Mouse (Mus musculus) embryo, embryonic 11 days (tissue): ENCODE results near the gene Hydin.
"Not testable (repeated sequence)": the region's sequence is repeated elsewhere in the genome, so short reads cannot be mapped to it uniquely, and the experiment has no call there.

ENCODE experiments used
- DNase-seq: peaks from one replicate; pipeline ENCODE4 v3.0.0-alpha.2; 2015

Hydin gene

DNA sequence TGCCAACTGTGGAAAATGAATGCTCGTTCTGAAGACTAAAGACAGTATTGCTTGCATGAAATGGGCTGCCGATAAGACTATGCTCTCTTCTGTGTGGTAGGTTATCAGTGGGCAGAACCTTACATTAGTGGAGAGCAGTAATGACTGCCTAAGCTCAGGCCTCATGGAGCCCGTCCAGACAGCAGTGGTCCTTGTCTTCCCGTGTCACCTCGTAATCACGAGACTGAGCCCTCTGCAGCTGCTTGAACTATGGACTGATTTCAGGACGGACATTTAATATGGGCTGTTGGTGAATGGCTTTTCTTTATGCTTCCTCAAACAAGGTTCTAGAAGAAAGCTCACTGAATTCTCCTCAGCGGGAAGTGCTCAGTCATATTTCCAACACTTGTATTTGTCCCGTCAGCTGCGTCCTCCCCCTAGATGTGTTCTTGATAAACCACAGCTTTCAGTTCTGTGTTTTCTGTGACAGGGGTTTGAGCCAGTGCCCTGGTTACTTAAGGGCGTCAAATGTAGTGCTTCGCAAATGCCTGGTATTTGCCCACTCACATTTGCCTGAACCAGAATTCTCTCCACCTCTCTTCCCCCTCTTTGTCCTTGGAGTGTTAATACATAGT lies 73.4 kb downstream of the Hydin start:
- no peak for DNase-seq

DNA sequence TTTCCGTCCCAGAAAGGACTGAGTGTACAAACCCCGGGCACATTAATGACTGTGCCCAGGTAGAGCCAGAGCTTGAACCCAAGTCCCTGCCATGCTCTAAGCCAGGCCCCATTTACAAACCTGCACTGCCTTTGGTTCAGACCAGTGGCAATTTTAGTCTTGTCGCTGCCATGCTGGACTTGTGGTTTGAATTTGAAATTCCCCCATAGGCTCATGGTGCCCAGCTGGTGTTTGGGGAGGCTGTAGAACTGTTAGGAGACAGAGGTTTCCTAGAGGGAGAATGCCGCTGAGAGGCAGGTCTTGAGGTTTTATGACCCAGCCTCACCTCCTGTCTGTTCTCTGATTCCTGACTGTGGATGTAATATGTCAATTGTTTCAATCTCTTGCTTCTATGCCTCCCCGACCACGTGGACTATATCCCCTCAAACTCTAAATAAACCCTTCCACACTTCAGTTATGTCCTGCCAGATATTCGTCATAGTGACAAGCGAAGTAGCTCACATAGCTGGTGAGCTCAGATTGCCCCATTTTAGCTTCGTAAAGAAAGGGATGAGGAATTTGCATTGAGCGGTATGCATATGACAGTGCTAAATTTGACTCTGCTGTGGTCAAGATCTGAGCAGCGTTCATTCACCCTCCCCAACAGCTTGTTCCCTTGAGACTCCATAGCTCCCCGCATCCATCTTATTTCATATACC lies 79.1 kb downstream of the Hydin start:
- DNase-seq = no peak

GRCm38 (mm10) chr8:110346915-110347314 lies 80.1 kb downstream of the Hydin start:
- no peak for DNase-seq

GRCm38 (mm10) chr8:110350725-110351124 lies 83.9 kb downstream of the Hydin start:
- no peak for DNase-seq

DNA sequence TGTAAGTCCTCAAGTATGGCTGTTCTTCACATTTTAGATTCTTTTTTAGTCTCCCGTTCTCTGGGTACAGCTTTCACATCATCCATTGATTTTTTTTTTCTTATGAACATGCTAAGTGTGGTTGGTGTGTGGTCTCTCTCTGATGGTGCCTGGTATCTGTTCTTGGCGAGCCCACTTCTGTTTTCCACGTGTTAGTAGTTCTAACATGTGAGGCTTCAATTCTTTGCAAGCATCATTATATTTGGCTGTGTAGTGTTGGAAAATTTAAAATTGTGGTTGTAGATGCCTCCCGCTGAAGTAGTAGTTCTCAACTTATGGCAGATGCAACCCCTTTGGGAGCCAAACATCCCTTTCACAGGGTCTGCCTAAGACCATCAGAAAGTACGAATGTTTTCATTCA lies 85.1 kb downstream of the Hydin start:
- no peak for DNase-seq

- no peak for DNase-seq
These were observed 96.2 kb downstream of the Hydin start for GRCm38 (mm10) chr8:110362975-110363374.

DNA sequence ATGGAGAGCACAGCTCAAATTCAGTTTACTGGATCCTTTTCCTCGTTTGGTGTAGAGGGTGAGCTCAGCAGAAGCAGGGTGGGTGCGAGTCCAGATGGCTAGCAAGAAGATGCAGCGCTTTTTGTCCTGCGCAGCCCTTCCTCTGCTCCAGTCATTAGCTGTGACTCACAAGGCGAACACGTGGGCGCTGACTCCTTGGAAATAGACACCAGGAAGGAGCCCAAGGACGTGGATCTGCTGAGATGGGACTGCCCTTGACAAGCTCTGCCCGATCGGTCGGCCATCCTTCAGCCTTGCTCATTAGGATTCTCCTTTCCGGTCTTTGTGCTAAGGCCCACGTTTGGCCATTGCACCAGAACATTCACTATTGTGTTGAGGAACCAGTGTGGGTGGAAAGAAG lies 106.1 kb downstream of the Hydin start:
- no peak for DNase-seq

DNA sequence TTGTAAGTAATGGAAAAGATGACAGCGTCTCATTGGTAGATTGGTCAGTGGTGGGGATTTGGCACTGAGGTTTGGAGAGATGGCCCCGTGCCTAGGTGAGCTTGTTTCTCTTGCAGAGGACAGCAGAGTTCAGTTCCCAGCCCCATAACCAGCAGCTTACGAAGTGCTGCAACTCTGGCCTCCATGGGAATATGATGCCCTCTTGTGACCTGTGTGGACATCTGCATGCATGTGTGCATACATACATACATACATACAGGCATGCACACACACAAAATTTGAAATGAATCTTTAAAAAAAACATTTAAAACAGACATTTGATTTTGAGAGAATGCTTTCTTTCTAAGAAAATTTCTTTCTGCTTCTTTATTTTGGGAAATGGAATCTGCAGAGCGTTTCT lies 106.9 kb downstream of the Hydin start:
- DNase-seq = no peak

DNA sequence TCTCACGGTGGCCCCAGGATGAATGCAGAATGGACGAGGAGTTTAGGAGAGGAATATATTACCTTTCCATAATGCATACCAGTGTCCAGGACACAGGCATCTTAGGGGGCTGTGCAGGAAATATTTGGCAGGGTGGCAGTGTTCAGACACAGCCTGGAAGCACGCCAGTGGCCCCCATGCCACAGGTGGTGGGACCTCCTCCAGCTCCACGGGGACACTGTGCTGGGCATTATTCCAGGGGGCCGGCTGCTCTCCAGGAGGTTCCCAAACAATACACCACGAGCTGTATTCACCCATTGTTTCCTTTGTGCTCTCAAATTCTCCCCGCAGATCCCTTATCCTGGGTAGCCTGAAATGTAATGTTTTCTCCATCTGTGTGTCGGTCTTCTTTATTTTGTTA lies 116.0 kb downstream of the Hydin start:
- DNase-seq = no peak

- DNase-seq = not testable (repeated sequence)
These were observed 117.9 kb downstream of the Hydin start for GRCm38 (mm10) chr8:110384632-110385031.

GRCm38 (mm10) chr8:110395656-110396055 lies 128.9 kb downstream of the Hydin start:
- no peak for DNase-seq

GRCm38 (mm10) chr8:110400536-110400935 lies 133.8 kb downstream of the Hydin start:
- no peak for DNase-seq

DNA sequence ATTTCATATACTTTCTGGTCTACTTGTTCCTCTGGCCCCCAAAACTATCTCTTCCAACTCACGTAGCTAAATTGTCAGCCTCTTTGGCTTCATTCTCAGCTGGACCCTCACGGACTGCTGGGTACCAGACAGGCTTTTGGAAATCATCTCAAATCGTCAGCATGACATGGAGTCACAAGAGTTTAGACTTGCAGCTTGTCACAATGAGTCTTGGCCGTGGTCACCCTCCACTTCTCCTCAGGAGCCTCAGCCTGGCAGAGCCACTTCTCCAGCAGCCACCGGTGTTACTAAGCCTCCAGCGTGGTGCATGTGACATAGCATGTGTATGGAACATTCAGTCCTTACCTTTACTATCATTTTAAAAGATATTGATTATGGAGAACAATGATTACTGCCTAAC lies 135.5 kb downstream of the Hydin start:
- no peak for DNase-seq

GRCm38 (mm10) chr8:110404516-110404915 lies 137.7 kb downstream of the Hydin start:
- DNase-seq = no peak

- DNase-seq = no peak
These were observed 148.3 kb downstream of the Hydin start for GRCm38 (mm10) chr8:110415121-110415520.

DNA sequence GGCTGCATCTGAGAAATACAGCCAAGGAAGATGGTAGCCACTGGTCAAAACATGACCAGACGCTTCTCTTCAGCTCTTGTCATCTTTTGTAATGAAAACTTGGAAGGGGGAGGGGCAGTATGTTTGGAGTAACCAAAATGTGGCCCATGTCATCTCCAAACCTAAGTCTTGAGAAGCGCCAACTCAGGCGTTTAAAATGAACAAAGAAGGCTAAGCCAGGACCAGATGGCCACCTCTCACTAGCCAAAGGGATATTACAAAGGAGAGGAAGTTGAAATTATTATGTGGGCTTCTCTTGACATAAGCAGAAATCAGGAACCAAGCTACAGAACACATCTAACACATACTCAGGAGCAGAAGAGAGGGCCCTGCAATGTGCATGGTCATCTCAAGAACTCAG lies 150.2 kb downstream of the Hydin start:
- DNase-seq = no peak

DNA sequence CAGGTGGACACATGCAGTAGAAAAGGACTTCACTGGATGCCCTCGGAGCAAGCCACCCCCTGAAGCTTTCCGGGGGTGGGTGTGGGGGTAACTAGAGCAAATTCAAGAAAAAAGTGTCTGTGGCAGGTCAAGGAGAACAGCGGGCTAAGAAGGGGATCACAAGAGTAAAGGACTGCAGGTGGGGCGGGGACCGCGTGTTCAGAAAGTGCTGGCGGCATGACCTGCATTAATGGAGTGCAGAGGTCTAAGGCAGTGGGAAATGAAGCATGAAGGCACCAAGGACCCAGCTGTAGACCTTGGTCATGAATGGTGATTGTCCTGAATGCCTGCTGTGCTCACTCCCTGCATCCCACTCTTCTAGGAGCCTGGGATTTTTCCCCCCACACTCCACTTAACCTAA lies 151.0 kb downstream of the Hydin start:
- DNase-seq = no peak

- DNase-seq = no peak
These were observed 152.9 kb downstream of the Hydin start for GRCm38 (mm10) chr8:110419711-110420110.

GRCm38 (mm10) chr8:110420221-110420620 lies 153.4 kb downstream of the Hydin start:
- DNase-seq = no peak

DNA sequence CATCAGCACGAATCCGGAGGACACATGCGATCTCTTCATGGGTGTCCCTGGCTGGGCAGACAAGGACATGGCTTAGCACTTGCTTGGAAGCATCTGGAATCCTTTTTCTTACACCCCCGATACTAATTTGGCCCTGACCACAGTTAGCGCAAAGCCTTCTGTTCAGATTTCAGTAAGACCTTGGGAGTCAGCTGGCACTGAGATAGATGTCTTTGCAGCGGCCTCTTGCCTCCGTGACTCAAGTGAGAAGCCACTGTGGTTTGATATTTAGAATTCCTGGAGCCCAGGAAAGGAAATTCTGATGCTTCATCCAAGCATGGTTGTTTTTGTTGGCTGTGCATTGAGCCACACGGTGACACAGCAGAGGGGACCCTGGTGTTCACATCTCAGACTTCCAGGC lies 157.4 kb downstream of the Hydin start:
- DNase-seq = no peak

GRCm38 (mm10) chr8:110431340-110431739 lies 164.6 kb downstream of the Hydin start:
- no peak for DNase-seq

GRCm38 (mm10) chr8:110440528-110440927 lies 173.8 kb downstream of the Hydin start:
- no peak for DNase-seq

DNA sequence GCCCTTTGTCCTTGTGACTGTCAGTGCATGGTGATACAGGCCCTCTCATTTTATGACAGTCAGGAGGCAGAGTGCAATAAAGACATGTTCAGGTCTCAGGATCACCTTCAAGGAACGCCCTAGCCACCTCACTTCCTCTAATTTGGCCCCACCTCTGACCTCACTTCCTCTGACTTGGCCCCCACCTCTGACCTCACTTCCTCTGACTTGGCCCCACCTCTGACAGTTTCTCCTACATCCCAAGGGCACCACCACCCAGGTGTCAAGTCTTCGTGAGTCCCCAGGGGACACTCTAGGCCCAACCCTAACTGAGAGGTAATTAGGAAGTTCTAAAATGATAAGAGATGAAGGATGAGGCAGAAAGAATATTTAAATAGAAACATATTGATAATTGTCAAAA lies 177.5 kb downstream of the Hydin start:
- no peak for DNase-seq

DNA sequence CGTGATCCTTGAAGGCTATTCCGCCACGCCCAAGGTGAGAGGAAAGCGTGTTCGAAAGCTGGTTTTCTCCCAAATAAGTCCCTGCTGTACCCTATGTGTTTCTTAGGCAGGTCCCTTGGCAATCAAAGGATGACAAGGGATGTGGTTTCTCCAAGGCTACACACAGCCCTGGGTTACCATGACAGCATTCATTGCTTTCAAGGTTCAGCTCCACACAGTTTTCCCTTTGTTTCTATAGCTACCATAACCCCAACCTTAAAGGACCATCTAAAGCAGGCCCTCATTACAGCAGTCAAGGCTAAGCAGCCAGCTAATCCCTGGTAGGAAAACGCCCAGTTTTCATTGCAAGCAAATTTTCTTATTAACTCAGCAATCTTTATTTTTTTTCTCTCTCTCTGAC lies 183.7 kb downstream of the Hydin start:
- no peak for DNase-seq

DNA sequence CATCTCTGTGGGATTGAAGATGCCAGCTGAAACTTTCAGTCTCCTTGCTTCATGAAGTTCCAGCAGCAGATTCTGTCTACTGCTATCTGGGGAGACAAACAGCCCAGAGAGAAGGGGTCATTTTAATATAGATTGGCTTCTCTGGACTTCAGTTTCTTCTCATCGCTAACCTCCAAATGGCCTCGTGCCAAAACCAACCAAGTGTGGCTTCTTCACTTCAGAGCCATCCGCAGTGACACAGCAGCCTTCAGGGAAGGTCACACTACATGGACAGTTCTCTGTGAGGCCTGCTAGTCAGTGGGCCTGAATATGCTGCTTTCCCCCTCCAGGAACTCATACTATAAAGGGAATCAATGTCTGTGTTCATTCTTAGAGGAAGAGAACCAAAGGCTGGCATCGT lies 187.7 kb downstream of the Hydin start:
- DNase-seq = no peak
